Mouse (Mus musculus) gastrocnemius, postnatal 36 days (tissue): ENCODE measurements around the gene Gabpb2. TPM values are rescaled to one million over a fixed set of nuclear protein-coding genes. Genes with fewer than 3 reads are reported as not detected.
A peak's percentile ranks its signal among the peaks of the same experiment; 100 is the strongest.
"Not testable (repeated sequence)": the region's sequence is repeated elsewhere in the genome, so short reads cannot be mapped to it uniquely, and the experiment has no call there.

Experiments
- DNase-seq, 2 experiments: peaks; one replicate each; pipeline ENCODE4 v3.0.0; 2022
- intact Hi-C: fragments of 180-260 bp; cut with DNase I; formaldehyde crosslinking; loops from one replicate; pipeline ENCODE4 v1.15.1; 2025
- total RNA-seq, 2 experiments: library from RNA; stranded (reverse); gene quantifications; 2 replicates each; pipeline ENCODE4 v1.2.3; 2021

The Gabpb2 gene
- total RNA-seq, 2 experiments from 2014 or later = 6.6 to 8.0 TPM

DNA sequence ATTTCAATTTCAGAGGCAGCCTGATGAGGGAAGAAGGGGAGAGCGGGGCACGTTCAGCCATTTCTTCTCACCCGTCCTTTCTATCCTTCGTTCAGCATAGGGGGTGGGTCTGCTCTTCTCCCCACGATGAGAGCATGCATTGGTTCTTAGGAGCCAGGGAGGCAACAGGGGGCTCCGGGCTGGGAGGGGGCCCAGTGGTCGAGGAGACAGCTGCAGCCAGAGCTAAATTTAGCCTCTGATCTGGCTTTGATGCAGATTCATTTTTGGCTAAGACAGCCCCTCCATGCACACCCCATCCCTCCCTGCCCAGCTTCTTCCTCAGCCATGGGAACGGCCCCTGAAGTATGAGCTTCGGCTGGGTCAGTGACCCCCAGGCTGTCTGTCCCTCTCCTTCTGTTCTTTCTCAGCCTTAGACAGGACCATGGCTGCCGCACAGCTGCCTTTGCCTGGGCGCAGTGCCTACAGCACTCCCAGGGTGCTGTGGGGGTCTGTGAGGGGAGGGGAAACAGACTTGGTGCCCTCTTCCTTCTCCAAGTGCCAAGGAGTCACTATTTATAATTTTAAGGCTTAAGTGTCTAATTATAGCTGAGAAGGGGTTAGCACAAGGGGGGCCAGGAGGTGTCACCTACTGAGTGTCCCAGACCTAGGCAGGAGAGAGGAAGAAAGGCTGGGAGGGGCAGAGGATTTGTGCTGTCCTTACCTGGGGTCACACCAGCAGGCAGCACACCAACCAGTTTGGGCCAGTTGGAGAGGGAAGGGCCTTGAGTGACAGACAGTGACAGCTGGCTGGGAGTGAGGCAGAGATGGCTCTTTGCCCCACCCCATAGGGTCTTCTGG lies 54.1 kb downstream of the Gabpb2 start:
- peak; percentile 61 to 72 for DNase-seq
- intact Hi-C loops = no loop called here

DNA sequence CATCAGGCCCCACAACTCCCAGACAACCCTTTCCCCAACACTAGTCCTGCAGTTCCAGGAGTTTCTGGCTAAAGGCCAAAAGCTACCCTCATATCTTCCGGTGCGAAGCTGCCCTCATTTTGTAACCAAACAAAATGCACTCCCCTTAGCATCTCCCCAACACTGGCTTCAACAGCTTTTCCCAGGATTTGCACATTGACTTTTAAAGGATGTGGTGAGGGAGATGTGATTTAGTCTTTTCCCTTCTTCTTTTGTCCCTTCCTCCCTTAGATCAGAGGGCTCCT lies 55.4 kb downstream of the Gabpb2 start:
- intact Hi-C loops = no loop called here
- DNase-seq = no peak

DNA sequence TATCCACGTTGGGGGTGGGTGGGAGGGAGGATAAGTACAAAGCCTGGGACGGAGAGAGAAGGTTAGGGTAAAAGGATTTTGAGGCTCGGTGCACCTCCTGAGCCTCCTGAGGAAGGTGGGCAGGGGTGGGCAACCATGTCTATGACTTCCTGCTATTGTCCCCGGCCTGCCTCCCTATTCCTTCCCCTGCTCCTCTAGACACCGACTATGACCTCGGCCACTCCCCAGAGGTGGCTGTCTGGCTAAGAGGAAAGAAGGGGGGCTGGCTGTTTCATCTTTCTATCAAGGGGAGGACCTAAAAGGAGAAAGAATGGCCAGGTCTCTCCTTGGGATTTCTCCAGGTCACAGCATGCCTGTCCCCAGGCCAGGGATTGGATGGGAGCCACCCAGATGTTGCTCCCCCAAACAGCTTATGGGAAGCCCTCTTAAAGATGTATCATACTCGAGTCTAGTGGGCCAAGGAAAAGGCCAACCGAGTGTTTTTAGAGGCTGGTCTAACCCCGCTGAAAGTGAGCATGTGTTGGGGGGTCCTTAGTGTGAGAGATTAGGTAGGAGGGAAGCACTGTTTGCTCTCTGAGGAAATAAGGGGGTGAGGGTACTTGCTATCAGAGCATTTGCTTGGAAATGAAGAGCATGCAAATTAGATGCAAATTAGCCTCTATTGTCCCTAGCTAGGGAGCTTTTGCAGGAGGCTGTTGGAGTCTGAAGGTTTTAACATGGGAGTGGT lies 55.9 kb downstream of the Gabpb2 start:
- intact Hi-C loops = no loop called here
- no peak for DNase-seq

DNA sequence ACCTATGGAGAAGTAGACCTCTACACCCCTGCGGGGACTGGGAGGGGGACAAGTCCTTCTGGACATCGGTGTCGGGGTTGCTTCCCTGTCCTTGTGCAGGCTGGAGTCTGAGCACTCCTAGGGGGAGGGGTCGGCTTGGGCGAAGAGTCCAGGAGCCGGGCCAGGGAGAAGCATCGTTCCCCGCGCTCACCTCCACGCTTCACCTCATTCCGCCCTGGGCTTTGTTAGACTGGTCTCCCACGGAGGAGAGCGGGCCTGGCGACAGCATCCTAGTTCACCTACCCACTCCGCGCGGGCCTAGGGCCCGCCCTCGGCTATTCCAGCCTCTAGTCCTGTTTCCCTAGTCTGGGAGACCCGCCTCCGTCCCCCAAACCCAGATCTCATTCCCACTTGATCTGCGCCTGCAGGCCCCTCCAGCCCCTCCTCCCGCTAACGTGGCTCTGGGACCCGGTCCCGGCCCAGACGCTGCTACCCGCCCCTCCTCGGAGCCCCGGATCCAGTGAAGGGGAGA lies 56.6 kb downstream of the Gabpb2 start:
- no peak for DNase-seq
- intact Hi-C loops = no loop called here

DNA sequence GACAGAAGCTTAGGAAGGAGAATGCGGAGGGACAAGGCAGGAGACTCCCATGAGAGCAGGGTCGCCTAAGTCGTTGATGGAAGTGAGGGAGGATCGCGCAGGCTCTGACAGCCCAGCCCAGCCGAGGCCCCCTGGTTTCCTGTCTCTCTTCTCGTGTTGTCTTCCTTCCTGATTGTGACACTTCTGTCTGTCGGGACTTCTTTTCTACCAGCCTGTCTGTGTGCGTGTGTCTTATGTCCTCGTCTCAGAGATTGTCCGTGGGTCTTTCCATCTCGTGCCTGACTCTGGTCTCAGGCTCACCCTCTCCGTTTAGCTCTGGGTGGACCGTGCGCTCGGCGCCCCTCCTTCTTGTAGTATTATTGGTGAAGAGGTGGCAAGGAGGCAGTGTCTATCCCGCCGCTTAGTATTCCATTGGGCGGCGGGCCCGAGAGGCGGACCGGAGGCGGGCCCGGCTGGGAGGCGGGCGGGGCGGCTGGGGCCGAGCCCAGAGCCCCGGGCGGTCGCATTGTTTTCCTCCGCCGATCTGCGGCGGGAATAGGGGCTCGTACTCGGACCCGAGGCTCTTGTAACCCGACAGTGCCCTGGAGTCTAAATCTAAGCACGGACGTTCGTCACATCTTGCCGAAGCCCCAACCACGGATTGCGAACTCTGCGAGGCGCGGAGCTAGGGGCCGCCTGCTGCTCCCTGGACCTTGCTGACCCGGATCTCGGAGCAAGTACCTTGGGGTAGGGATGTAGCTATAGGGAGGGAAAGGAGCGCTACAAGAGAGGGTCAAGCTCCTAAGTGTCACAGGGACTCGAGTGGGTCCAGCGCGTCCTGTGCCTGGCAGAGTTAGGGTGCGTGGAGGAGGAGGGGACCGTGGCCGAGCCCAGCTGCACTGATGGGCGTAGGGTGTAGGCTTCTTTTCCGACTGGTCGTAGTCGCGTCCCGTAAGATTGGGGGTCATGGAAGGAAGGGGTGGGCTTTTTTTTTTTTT lies 57.4 kb downstream of the Gabpb2 start, which contains the start of gene Sema6c:
Gene Sema6c, plus strand, starts transcription at position 471 of the 977 bp plus-strand sequence.
- intact Hi-C loops = no loop called here

DNA sequence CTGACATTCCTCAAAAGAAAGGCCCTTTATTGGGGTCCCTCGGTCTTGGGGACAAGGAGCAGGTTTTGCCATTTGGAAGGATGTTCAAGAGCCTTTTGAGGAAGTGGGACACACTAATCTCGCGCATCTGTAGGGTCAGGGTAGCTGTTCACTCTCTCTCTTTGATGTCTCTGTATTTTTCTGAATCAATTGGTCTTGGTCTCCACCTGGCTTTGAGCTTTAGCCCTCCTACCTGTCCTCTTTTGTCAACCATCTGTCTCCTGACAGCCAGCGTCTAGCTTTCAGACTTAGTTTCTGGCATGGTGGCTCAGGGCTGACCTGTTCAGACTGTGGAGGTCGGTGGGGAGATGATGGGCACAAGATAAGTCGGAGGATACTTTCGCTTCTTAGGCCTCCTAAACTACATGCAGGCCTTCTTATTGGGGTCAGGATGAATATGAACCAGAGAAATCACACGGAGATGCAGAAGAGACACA lies 58.2 kb downstream of the Gabpb2 start:
- intact Hi-C loops = no loop called here
- DNase-seq = no peak

More for the DNA sequence above, 57.4 kb downstream of the Gabpb2 start, which contains the start of gene Sema6c:
- peak; percentile 86 to 90 for DNase-seq

DNA sequence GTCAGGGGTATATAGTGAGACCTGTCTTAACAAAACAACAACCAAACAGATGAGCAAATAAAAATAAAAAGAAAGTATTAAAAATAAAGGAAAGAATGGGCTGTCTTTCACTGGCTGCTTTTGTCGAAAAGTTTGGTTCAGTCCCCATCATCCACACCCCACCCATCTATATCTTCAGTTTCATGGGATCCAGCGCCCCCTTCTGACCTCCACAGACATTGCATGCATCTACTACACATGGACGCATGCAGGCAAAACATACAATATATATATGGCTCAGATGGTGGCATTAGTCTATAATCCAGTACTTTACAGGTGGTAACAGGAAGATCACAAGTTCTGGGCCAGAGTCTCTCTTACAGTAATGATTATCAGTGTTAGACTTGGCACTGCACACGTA lies 63.8 kb downstream of the Gabpb2 start:
- intact Hi-C loops = no loop called here
- DNase-seq = no peak

DNA sequence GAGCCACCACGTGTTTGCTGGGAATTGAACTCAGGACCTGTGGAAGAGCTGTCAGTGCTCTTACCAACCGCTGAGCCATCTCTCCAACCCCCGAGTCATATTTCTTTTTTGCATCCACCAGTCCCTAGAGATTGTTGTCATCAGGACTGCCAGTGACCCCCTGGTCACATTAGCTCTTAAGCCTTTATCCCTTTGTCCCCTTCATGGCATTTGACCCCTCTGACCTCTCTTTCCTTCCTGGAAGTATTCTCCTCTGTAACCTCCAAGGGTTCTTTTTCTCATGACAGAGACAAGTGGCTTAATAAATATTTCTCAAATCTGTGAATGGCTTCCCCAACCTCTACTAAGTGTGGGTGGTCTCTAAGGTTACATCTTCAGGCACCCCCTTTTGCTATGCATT lies 69.8 kb downstream of the Gabpb2 start:
- intact Hi-C loops = loop anchor here (5.0 kb wide), 1 partner anchor 96 kb away; no protein-coding TSS in a partner anchor
- DNase-seq = no peak

DNA sequence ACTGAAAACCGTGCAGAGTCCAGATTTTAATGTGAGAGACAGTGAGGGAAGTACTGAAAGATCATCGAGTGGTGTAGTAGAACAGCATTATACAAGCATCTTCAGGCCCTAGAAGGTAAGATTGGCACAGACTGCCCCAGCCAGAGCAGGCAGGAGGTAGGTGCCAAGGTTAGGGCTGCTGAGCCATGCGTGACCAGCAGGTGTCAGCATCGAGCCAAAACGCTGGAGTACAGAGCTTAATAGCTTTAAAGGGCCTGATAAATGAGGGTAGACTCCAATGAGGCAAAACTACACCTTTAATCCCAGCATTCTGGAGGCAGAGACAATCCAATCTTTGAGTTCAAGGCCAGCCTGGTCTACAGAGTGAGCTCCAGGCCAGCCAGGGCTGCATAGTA lies 75.1 kb downstream of the Gabpb2 start:
- DNase-seq = peak; percentile 83 to 90
- intact Hi-C loops = loop anchor here (5.0 kb wide), 2 partner anchors 75 to 120 kb away; partner anchors contain the start of gene Gabpb2

DNA sequence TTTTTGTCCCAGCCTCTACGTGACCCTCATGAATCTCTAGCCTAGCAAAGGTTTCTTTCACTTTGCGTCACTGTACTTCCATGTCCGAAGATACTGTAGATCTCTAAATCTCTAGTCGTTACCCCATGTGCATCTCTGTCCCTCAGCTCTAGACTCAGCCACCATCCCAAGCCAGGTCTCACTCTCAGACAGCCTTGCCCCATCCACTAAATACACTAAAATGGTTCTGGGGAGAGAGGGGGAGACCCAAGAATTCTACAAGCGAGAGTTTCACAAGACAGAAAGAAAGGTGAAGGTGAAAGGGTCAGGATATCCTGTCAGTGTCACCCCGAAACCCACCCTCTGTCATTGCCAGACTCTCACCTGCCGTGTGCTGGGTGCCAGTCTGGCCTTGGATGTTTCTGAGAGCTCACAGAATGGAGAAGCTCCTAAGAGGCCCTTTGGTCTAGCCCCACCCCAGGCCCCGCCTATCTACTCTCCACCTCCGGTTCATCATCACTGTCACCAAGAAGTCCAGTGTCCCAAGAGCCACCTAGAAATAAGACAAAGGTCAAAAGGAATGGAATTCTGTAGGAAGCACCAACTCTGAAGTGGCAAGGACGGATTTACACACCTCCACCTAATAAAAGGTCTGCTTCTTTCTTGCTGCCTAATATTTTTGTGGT lies 75.6 kb downstream of the Gabpb2 start, which contains the start of gene Tnfaip8l2:
Gene Tnfaip8l2, minus strand, starts transcription at position 409 of the 665 bp plus-strand sequence.
- peak in 1 of 2 experiments; percentile 16 for DNase-seq
- intact Hi-C loops = loop anchor here (5.0 kb wide), 2 partner anchors 75 to 120 kb away; partner anchors contain the start of gene Gabpb2

DNA sequence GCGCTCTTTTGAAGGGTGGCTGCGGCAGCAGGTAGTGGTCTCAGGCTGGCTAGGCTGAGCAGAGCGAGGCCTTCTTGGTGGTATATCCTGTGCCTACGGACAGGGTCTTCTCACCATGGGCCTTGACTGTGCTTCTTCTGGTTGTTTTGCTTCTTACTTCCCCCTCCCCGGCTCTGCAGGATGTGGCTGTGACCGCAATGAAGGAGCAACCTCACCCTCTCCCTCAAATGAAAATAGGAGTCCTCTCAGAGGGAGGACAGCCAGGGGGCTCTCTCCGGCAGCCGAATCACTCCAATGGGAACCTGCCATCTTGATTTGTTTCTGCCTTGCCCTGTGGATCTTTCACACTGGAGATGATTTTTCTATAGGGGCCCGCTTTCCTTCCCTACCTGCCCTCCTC lies 76.2 kb downstream of the Gabpb2 start:
- intact Hi-C loops = loop anchor here (5.0 kb wide), 2 partner anchors 76 to 121 kb away; partner anchors contain the start of gene Gabpb2
- no peak for DNase-seq

DNA sequence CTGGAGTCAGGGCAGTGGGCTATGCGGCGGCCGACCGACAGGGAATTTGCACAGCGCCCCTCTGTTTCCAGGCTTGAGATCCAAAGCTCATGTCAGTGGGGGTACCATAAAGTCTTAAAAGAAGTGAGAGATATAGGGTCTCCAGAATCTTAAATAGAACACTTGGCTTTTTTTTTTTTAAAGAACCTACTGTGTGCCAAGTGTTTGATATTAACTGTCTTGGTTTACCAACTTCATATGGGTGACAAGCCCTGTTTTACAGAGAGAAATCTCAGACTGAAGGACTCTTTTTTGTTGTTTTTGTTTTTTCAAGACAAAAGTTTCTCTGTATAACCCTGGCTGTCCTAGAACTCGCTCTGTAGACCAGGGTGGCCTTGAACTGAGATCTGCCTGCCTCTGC lies 76.9 kb downstream of the Gabpb2 start:
- intact Hi-C loops = loop anchor here (5.0 kb wide), 2 partner anchors 77 to 122 kb away; partner anchors contain the start of gene Gabpb2
- no peak for DNase-seq

DNA sequence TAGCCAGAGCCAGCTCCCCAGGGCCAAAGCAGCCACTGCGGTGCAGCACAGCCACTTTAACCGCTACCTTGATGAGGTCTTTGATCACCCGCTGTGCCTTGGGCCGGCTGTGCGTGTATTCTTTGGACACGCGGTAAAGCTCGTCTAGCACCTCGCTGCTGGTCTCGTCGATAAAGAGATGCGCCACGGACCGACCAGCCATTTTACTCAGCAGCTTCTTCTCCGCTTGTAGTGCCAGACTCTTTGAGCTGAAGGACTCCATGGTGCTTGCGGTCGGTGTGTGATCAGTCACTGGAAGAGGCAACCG lies 77.5 kb downstream of the Gabpb2 start:
- DNase-seq = no peak
- intact Hi-C loops = loop anchor here (5.0 kb wide), 2 partner anchors 77 to 122 kb away; partner anchors contain the start of gene Gabpb2

DNA sequence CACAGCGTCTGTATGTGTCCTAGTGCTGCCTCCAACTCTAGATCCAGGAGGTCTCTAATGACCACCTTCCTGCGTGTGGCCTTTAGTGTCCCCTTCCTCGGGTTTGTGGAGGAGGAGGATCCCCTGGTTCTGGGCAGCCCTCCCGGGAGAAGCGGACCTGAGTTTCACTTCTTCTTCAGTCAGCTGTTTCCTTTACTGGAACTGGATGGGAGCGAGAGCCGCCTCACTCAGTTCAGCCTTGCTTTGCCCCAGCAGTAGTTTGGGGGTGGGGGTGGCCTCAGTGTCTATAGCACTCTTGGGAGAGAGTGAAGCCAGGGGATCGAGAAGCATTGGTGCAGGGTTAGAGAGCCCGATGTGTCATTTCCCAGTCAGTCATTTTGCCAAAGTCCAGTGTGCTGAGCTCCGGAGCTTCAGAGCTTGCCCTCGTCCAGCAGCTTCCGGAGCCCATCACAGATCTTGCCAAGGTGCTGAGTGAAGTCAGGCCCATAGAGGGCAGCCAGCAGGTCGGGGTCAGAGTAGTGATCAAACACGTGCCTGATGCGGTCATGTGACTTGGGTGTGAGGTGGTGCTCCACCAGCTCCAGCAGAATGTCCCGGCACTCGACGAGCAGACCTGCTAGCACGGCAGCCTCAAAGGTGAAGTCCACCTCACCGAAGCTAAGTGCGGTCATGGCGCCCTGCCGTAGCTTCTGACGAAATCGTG lies 78.0 kb downstream of the Gabpb2 start:
- no peak for DNase-seq

DNA sequence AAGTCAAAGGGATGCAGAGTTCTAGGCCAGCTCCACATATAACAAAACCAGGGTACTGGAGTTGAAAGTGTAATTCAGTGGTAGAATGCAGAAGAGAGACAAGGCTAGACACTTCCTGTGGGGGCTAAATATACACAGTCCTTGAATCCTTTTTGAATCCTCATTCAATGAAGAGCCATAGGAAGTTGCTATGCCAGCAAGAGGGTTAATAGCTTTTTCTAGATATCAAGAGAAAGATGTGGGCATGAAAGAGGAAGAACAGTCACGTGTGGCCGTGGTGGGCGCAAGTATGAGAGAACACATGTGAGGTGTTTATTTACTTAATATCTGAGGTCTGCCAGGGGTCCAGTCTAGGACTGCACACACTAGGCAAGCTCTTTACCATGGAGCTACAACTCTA lies 81.4 kb downstream of the Gabpb2 start:
- DNase-seq = no peak
- intact Hi-C loops = loop anchor here (5.0 kb wide), 1 partner anchor 36 kb away; no protein-coding TSS in a partner anchor

More for the DNA sequence above, 78.0 kb downstream of the Gabpb2 start:
- intact Hi-C loops = loop anchor here (5.0 kb wide), 3 partner anchors 33 to 123 kb away; partner anchors contain the start of gene Gabpb2

DNA sequence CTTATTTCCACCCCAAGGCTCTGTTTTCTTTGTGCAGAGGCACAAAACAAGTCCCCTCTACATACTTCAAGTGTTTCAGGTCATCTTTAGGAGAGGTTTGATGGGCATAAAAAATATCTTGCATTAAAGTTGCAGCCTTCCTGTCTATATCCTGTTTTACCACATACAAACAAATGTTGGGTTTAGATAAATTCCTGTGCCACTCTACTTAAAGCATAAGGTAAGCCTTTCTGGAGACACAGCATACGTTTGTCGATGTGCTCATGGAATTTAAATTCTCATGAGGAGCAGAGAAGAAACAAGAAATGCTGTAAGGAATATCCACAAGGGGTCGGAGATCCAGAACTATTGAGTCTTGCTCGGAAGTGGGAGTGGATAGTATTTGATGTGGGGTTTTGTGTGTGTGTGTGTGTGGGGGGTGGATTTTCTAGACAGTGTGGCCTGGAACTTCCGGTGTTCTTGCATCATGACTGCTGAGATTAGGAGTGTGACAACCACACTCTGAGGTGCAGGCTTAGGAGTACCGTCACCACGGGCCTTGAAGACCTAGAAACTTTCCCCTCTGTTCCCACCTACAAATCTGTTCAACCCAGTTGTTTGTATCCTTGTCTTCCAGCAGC lies 82.2 kb downstream of the Gabpb2 start:
- intact Hi-C loops = loop anchor here (5.0 kb wide), 1 partner anchor 37 kb away; no protein-coding TSS in a partner anchor

DNA sequence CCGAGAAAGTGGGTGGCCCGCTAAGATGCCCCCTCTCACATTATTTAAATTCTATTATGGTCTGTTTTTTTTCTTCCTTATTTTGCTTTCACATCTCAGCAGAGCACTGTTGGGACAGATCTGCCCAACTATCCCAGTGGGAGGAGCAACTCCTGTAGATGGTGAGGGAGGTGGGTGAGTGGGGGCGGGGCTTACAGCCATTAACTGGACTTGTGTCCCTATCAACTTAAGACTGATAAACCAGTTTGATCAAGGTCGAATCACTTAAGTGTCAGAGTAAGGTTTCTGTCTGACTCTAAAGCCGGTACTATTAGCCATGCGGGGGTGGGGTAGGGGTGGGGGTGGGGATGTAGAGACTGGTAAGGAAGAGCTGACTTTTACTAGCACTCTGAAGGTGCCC lies 82.7 kb downstream of the Gabpb2 start:
- peak; percentile 44 to 45 for DNase-seq
- intact Hi-C loops = loop anchor here (5.0 kb wide), 1 partner anchor 37 kb away; no protein-coding TSS in a partner anchor

More for the DNA sequence above, 82.2 kb downstream of the Gabpb2 start:
- DNase-seq = no peak

DNA sequence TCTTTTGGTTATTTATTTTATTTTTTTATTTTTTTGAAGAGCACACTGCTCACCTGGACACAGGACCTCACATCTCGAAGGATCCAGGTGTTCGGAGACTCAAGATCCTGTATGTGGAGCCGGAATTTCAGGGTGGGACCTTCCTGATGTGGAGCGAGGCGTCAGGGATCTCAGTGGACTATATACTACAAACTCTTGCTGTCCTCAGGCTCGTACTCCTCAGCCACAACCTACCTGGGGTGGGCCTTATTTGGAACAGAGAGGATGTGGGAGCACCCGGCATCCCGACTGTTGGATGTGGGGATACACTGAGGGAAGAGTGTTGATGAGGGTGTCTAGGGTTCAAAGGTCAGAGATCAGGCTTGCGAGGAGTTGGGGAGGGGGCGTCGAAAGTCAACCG lies 83.6 kb downstream of the Gabpb2 start:
- intact Hi-C loops, DNase-seq: not testable (repeated sequence)
